9 mouse cellular contexts compared by ENCODE assay signal in the genomic region with DNA sequence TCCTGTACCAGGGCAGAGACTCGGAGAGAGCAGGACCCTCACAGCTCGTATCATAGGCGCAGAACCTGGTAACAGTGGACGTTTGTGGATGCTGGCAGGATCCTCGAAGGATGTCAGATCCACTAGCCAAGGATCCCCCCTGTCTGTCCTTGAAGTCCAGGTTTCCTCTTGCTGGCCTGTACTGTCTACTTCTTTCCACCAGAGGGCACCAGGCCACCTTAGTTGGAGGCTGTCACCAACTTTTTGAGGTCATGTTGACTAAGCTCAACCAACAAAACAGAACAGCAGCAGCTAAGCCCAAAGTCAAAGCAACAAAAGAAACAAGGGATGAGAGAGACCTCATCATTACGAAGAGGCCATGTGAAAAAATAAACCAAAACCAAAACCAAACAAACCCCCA. TPM values are rescaled to one million over a fixed set of nuclear protein-coding genes. Genes with fewer than 3 reads are reported as not detected.
DNase-seq lines count a peak whose midpoint lies in the region; ATAC-seq and TF ChIP-seq lines count a peak whose summit lies in the region.
"Had no signal": no experiment of that assay in that cellular context is flagged by ENCODE, and none has a peak within 500 bp of the region (broad histone marks: within the 10 kb centered on the region; RNA-seq: fewer than 3 reads in every experiment).

No protein-coding gene starts in this region.

- ATAC-seq in hindbrain, embryonic 14.5 days (ENCODE audit: low FRiP score): no peak
- ATAC-seq in hindbrain, embryonic 12.5 days (ENCODE audit: low FRiP score): no peak
- no peak for ATAC-seq in forebrain, embryonic 12.5 days (ENCODE audit: low FRiP score)

- H3K4me3 ChIP-seq in hindbrain, embryonic 14.5 days (replicated peaks; ENCODE audit: low read length): no peak overlapping the region
- no peak overlapping the region for H3K4me3 ChIP-seq in hindbrain, embryonic 12.5 days
- no peak overlapping the region for H3K4me3 ChIP-seq in MEL (ENCODE audit: control insufficient read depth in 1 of 2, insufficient read depth in 1 of 2, low read depth in 2 of 2, low read length in 2 of 2)
- H3K4me3 ChIP-seq in forebrain, embryonic 12.5 days (replicated peaks): no peak overlapping the region

- TF ChIP-seq EP300 in MEL (IDR thresholded peaks at IDR 0.05; ENCODE audit: low read depth in 1 of 2, low read length in 2 of 2): no peak

- H3K27me3 ChIP-seq in hindbrain, embryonic 14.5 days (ENCODE audit: control insufficient read depth, insufficient read depth, low read length): no peaks in the 10 kb centered on the region
- peaks cover 9% of the 10 kb centered on the region for H3K27me3 ChIP-seq in hindbrain, embryonic 12.5 days
- H3K27me3 ChIP-seq in MEL (ENCODE audit: control insufficient read depth in 1 of 2, insufficient read depth in 2 of 2, low read length in 2 of 2): no peaks in the 10 kb centered on the region
- peaks cover 3% of the 10 kb centered on the region; the same call in 1 of the 2 replicates for H3K27me3 ChIP-seq in forebrain, embryonic 12.5 days

- TF ChIP-seq RAD21 in MEL (IDR thresholded peaks at IDR 0.05; ENCODE audit: low read depth, low read length): peak; percentile 43

- H3K4me1 ChIP-seq in hindbrain, embryonic 14.5 days (replicated peaks; ENCODE audit: control insufficient read depth, insufficient read depth, low read length): peaks cover 5% of the 10 kb centered on the region; the same call in 1 of the 2 replicates
- H3K4me1 ChIP-seq in hindbrain, embryonic 12.5 days: peaks cover 15% of the 10 kb centered on the region
- no peaks in the 10 kb centered on the region for H3K4me1 ChIP-seq in MEL (ENCODE audit: control insufficient read depth in 1 of 2, insufficient read depth in 2 of 2, low read length in 2 of 2)
- peaks cover 11% of the 10 kb centered on the region for H3K4me1 ChIP-seq in forebrain, embryonic 12.5 days

- peak; percentile 58 for DNase-seq in hindbrain, embryonic 14.5 days (ENCODE audit: low spot score)
- DNase-seq in 3T3-L1 (ENCODE audit: low read depth, low spot score): peak; percentile 66
- peak; percentile 18 for DNase-seq in MEL (ENCODE audit: low read depth, low spot score)
- DNase-seq in cerebellum, postnatal 25 days: peak; percentile 80 to 84
- DNase-seq in left cerebral cortex, adult 18-20 months (ENCODE audit: low spot score in 2 of 2): peak; percentile 64 to 66
- DNase-seq in testis, postnatal 10 days (ENCODE audit: low spot score): peak; percentile 67

- no peak overlapping the region for H3K27ac ChIP-seq in hindbrain, embryonic 14.5 days
- no peak overlapping the region for H3K27ac ChIP-seq in hindbrain, embryonic 12.5 days
- no peak overlapping the region for H3K27ac ChIP-seq in MEL (ENCODE audit: control insufficient read depth, low read depth, low read length)
- no peak overlapping the region for H3K27ac ChIP-seq in forebrain, embryonic 12.5 days

- no peaks in the 10 kb centered on the region for H3K9me3 ChIP-seq in hindbrain, embryonic 14.5 days (ENCODE audit: control insufficient read depth, low read length)
- H3K9me3 ChIP-seq in hindbrain, embryonic 12.5 days (replicated peaks): no peaks in the 10 kb centered on the region
- H3K9me3 ChIP-seq in MEL (replicated peaks; ENCODE audit: insufficient read depth, low read length): no peaks in the 10 kb centered on the region
- peaks cover 6% of the 10 kb centered on the region; the same call in 1 of the 2 replicates for H3K9me3 ChIP-seq in forebrain, embryonic 12.5 days

- no peaks in the 10 kb centered on the region for H3K79me2 ChIP-seq in MEL (ENCODE audit: control insufficient read depth, insufficient read depth, low read length, poor library complexity)

- WGBS in hindbrain, embryonic 14.5 days: 73% methylated on average over 6 of the region's 6 CpGs
- 74% methylated on average over 6 of the region's 6 CpGs for WGBS in hindbrain, embryonic 12.5 days
- 73% methylated on average over 6 of the region's 6 CpGs for WGBS in forebrain, embryonic 12.5 days

- TF ChIP-seq CTCF in MEL (IDR thresholded peaks at IDR 0.05 in 2 of 3, conservative IDR thresholded peaks at IDR 0.05 in 1 of 3; ENCODE audit: control insufficient read depth in 1 of 3, insufficient read depth in 1 of 3, low read depth in 2 of 3, low read length in 3 of 3, poor library complexity in 1 of 3, severe bottlenecking in 1 of 3): peak; percentile 28 to 46 (median 41); a peak in 5 of 6 replicates

- no peak for TF ChIP-seq POLR2A in MEL (IDR thresholded peaks at IDR 0.05; ENCODE audit: control insufficient read depth in 1 of 2, insufficient read depth in 1 of 2, low read depth in 1 of 2, low read length in 2 of 2, poor library complexity in 1 of 2)

- no peak overlapping the region for H3K9ac ChIP-seq in hindbrain, embryonic 14.5 days
- H3K9ac ChIP-seq in hindbrain, embryonic 12.5 days: no peak overlapping the region
- H3K9ac ChIP-seq in MEL (ENCODE audit: control insufficient read depth, low read depth, low read length, poor library complexity, severe bottlenecking): no peak overlapping the region
- no peak overlapping the region for H3K9ac ChIP-seq in forebrain, embryonic 12.5 days

- no peak overlapping the region for H3K4me2 ChIP-seq in hindbrain, embryonic 14.5 days (replicated peaks)
- no peak overlapping the region for H3K4me2 ChIP-seq in hindbrain, embryonic 12.5 days (replicated peaks)
- no peak overlapping the region for H3K4me2 ChIP-seq in forebrain, embryonic 12.5 days

- peaks cover 32% of the 10 kb centered on the region for H3K36me3 ChIP-seq in hindbrain, embryonic 14.5 days (replicated peaks; ENCODE audit: control insufficient read depth, insufficient read depth)
- H3K36me3 ChIP-seq in hindbrain, embryonic 12.5 days: peaks cover 3% of the 10 kb centered on the region; the same call in 1 of the 2 replicates
- no peaks in the 10 kb centered on the region for H3K36me3 ChIP-seq in MEL (ENCODE audit: control insufficient read depth in 1 of 2, insufficient read depth in 2 of 2, low read length in 2 of 2)
- 0 out of 2 replicates have a peak, but pooled peaks cover 5% of the 10 kb centered on the region for H3K36me3 ChIP-seq in forebrain, embryonic 12.5 days (replicated peaks)

TF ChIP-seq in MEL, 35 proteins besides CTCF, POLR2A, EP300 and RAD21:
- TF ChIP-seq GATA1 (IDR thresholded peaks at IDR 0.05; ENCODE audit: low read depth, low read length) (no peak), SMC3 (IDR thresholded peaks at IDR 0.05; ENCODE audit: low read depth, low read length) (peak; percentile 20; the same call in 1 of the 2 replicates)
TF ChIP-seq in MEL: peak in this region for 1.

RNA-seq across cellular contexts. Expression of a gene that starts 20.9 kb away (rescaled TPM):
- polyA plus RNA-seq in hindbrain, embryonic 14.5 days (2014; fragmentation: Nextera tagmentation; extraction: Ambion mirVana): 0.23 and 0.29 TPM in 2 replicates
- 0.37 and 0.64 TPM in 2 replicates for polyA plus RNA-seq in hindbrain, embryonic 12.5 days (2016; fragmentation: Nextera tagmentation; extraction: Ambion mirVana)
- not detected in 2 replicates for total RNA-seq in MEL (2012; rRNA removed)
- not detected for polyA plus RNA-seq in MEL (2012; ENCODE audit: insufficient read depth in 1 of 2, insufficient read length in 2 of 2, low read depth in 1 of 2, low replicate concordance in 2 of 2, missing spikeins in 1 of 2)
- total RNA-seq in left cerebral cortex, adult 18-20 months (2021): not detected
- 0.57 and 0.65 TPM in 2 replicates for polyA plus RNA-seq in forebrain, embryonic 12.5 days (2016; fragmentation: Nextera tagmentation; extraction: Ambion mirVana)
- total RNA-seq: layer of hippocampus, postnatal 25 days had no signal

Comparison
In these comparisons a context has a peak if more than half of its experiments do, and no peak if none do; other contexts are left out.
1. DNase-seq: peak in every context shown above with its lines; median percentile 82 in cerebellum, postnatal 25 days; 67 in testis, postnatal 10 days; 66 in 3T3-L1; 65 in left cerebral cortex, adult 18-20 months; 58 in hindbrain, embryonic 14.5 days; 18 in MEL.